Mouse (Mus musculus) thymus, adult 2 months (tissue): ENCODE measurements around the gene Mlph. TPM values are rescaled to one million over a fixed set of nuclear protein-coding genes. Genes with fewer than 3 reads are reported as not detected.

ENCODE experiments used
- DNase-seq: peaks from one replicate; pipeline ENCODE4 v3.0.0; 2021
- H3K27ac ChIP-seq: fragments of 200-500 bp; 2 replicates; pipeline ENCODE4 v1.5.1; 2012; ENCODE audit warnings: low read length, control low read depth; ENCODE audit not compliant: control insufficient read depth, insufficient read depth
- H3K27me3 ChIP-seq: fragments of 200-500 bp; 2 replicates; pipeline ENCODE4 v1.6.1; 2012; ENCODE audit warnings: mild to moderate bottlenecking, low read length, moderate library complexity, mixed read lengths; ENCODE audit not compliant: control insufficient read depth, insufficient read depth
- H3K36me3 ChIP-seq: fragments of 200-500 bp; 2 replicates; pipeline ENCODE4 v1.6.1; 2012; ENCODE audit warnings: mild to moderate bottlenecking, low read length, moderate library complexity; ENCODE audit not compliant: control insufficient read depth, insufficient read depth
- H3K4me1 ChIP-seq: fragments of 200-500 bp; replicated peaks from 2 replicates; pipeline ENCODE4 v1.6.1; 2012; ENCODE audit warnings: low read length; ENCODE audit not compliant: control insufficient read depth, insufficient read depth
- H3K4me3 ChIP-seq: fragments of 200-500 bp; 2 replicates; pipeline ENCODE4 v1.5.1; 2012; ENCODE audit warnings: mild to moderate bottlenecking, low read length, control low read depth, moderate library complexity; ENCODE audit not compliant: control insufficient read depth, insufficient read depth
- CTCF ChIP-seq: fragments of 200-500 bp; IDR thresholded peaks from 2 replicates; pipeline ENCODE4 v1.5.1; 2012; ENCODE audit warnings: mild to moderate bottlenecking, control low read depth, low read length, moderate library complexity, borderline replicate concordance; ENCODE audit not compliant: control insufficient read depth, poor library complexity, insufficient read depth; ENCODE audit errors: extremely low read depth
- POLR2A ChIP-seq: fragments of 200-500 bp; IDR thresholded peaks from 2 replicates; pipeline ENCODE4 v1.6.1; 2012; ENCODE audit warnings: mild to moderate bottlenecking, low read length, control low read depth, moderate library complexity; ENCODE audit not compliant: control insufficient read depth, poor library complexity, insufficient read depth; ENCODE audit errors: extremely low read depth
- WGBS: fragments of 180-500 bp; shearing (Covaris S2); methylation state at CpG from one replicate; pipeline ENCODE4 v1.1.7; 2018; 5-methylcytosine and 5-hydroxymethylcytosine counted together
- polyA plus RNA-seq: library from polyadenylated mRNA; depleted of rRNA; stranded (reverse); fragments of >200 nt; gene quantifications from 2 replicates; pipeline ENCODE4 v1.2.3, GENCODE M21; 2012

The Mlph gene
- polyA plus RNA-seq, 1 experiment: 2.0 TPM

DNA sequence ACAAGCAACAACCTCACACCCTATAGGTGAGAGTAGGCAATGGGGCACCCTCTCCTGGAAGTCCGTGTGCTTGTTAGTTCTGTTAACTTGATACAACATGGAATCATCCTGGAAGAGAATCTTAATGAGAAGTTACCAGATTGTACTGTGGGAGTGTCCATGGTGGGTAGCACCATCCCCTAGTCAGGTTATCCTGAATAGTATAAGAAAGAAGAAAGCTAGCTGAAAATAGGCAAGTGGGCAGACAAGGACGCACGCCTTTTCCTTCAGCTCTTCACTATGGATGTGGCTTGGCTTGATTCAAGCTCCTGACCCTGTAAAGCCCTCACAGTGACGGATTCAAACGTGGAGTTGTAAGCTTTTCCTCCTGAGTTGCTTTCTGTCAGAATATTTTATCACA lies 15.1 kb upstream of the Mlph start:
- no peak for DNase-seq
- no peak for TF ChIP-seq POLR2A
- no peak for TF ChIP-seq CTCF
- no peak overlapping the region for H3K27ac ChIP-seq
- H3K4me1 ChIP-seq: no peaks in the 10 kb centered on the region
- WGBS: 93% methylated on average over 5 of the region's 5 CpGs
- H3K27me3 ChIP-seq: no peaks in the 10 kb centered on the region
- H3K4me3 ChIP-seq: no peak overlapping the region
- H3K36me3 ChIP-seq: no peaks in the 10 kb centered on the region

DNA sequence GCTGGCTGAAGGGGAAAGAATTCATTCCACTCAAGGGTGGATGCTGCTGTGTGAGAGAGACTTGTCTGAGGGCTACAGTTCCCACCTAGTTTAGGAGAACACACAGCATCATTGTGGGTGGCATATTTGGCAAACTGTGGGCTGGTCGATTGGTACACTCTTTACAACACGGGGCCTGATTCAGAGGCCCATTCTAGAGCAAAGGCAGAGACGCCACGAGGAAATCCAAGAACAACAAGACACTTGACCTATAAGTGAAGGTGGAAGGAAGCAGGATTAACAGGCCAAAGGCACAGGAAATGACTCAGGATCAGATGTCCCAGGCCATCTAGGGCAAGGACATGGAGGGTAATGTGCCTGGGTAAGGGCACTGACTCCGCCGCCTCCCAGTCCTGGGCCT lies 14.5 kb upstream of the Mlph start:
- WGBS: 77% methylated on average over 6 of the region's 6 CpGs
- no peaks in the 10 kb centered on the region for H3K36me3 ChIP-seq
- H3K4me1 ChIP-seq: no peaks in the 10 kb centered on the region
- no peak for DNase-seq
- H3K27me3 ChIP-seq: no peaks in the 10 kb centered on the region
- TF ChIP-seq CTCF (no peak), POLR2A (no peak)
- H3K27ac ChIP-seq: no peak overlapping the region
- H3K4me3 ChIP-seq: no peak overlapping the region

DNA sequence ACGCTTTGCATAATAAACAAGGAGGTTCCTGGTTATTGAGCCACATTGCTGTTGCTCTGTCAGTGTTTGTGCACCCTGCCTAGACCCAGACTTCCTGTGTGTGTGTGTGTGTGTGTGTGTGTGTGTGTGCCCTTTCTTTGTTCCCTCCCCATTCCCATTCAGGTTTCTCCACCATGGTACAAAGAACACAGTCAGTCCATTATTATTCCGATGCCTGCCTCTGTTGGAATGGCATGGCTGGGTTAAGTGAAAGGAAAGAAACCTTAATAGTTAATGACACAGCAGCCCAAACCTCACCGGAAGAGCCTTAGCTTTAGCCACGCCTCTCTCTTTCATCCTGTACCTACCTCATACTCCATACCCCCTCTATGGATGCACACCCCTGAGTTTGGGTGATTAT lies 13.6 kb upstream of the Mlph start:
- no peaks in the 10 kb centered on the region for H3K27me3 ChIP-seq
- H3K27ac ChIP-seq: no peak overlapping the region
- 99% methylated on average over 4 of the region's 4 CpGs for WGBS
- TF ChIP-seq POLR2A: no peak
- TF ChIP-seq CTCF: no peak
- no peaks in the 10 kb centered on the region for H3K36me3 ChIP-seq
- DNase-seq: no peak
- no peak overlapping the region for H3K4me3 ChIP-seq
- H3K4me1 ChIP-seq: no peaks in the 10 kb centered on the region

DNA sequence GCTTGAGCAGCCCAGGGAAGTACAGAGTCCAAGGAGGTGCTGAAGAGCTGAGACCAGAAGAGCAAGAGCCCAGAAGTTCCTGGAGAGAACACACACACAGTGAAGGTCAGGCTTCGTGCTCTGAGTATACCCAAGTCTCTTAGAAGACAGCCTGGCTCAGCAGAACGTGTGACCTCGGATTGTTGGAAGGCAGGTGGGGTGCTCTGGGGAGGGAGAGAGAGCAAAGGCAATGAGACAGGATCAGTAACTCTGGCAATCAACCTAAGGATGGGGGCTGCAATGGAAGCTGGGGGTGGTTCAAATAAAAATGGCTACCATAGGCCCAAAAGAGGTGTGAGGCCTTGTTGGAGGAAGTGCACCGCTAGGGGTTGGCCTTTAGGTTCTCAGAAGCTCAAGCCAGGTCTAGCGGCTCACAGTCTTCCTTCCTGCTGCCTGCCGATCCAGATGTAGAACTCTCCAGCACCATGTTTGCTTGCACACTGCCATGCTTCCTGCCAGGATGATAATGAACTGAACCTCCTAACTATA lies 13.1 kb upstream of the Mlph start:
- Histone ChIP-seq H3K27ac (no peak overlapping the region), H3K27me3 (no peaks in the 10 kb centered on the region)
- 86% methylated on average over 6 of the region's 6 CpGs for WGBS

DNA sequence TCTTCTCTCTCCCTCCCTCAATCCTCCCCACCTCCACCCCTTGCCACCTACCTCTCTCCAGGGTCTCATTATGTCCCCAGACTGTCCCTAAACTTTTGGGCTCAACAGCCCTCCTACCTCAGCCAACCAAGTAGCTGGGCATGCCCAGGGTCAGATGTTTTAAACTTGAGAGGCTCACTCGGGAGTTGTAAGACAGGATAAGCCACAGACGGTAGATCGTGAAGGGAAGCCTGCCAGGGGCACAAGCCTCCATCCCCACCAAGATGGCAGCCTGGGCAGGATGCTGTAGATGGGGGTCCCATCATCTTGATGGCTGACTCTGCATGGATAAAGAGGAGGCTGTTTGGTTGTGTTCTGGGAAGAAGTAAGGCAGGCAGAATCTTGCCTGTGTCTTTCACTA lies 12.1 kb upstream of the Mlph start:
- no peaks in the 10 kb centered on the region for H3K27me3 ChIP-seq

More for the DNA sequence above, 13.1 kb upstream of the Mlph start:
- H3K4me3 ChIP-seq: no peak overlapping the region
- DNase-seq: no peak
- no peak for TF ChIP-seq CTCF
- H3K36me3 ChIP-seq: no peaks in the 10 kb centered on the region
- H3K4me1 ChIP-seq: no peaks in the 10 kb centered on the region

DNA sequence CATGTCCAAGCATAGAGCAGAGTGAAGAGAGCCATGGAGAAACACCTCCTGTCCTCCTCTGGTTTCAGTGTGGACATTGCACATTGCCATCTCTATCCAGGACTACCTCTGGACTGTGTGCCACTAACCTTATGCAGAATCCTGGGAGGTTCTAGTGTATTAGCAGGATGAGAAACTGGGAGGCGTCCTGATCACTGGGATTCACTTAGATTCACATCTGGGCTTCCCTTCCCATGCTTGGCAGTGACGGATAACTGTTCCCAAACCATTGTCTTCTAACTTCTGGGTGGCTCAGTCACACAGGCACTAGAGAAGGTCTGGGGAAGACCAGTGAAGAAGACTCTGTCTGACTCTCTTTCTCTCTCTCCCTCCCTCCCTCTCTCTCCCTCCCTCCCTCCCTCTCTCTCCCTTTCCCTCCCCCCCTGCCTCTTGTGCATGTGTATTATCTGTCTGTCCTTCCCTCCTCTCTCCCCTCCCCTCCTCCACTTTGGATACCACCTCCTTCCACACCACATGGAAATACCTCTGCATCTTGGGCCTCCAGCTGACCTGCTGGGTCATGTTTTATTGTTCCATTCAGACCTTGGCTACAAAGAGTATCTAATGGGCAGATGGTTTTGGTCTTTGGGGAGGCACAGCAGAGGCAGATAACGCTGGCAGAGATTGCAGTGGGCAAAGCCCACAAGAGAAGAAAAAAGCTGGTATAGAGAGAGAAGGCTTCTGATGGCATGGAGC lies 11.5 kb upstream of the Mlph start:
- no peak for DNase-seq
- H3K4me1 ChIP-seq: no peaks in the 10 kb centered on the region
- H3K27me3 ChIP-seq: no peaks in the 10 kb centered on the region
- H3K36me3 ChIP-seq: no peaks in the 10 kb centered on the region
- WGBS: 71% methylated on average over 3 of the region's 3 CpGs
- H3K27ac ChIP-seq: no peak overlapping the region
- no peak overlapping the region for H3K4me3 ChIP-seq
- TF ChIP-seq POLR2A (no peak), CTCF (no peak)

More for the DNA sequence above, 12.1 kb upstream of the Mlph start:
- Histone ChIP-seq H3K4me3 (no peak overlapping the region), H3K36me3 (no peaks in the 10 kb centered on the region), H3K4me1 (no peaks in the 10 kb centered on the region), H3K27ac (no peak overlapping the region)
- TF ChIP-seq CTCF (no peak), POLR2A (no peak)
- WGBS: 79% methylated on average over 3 of the region's 3 CpGs
- DNase-seq: no peak

DNA sequence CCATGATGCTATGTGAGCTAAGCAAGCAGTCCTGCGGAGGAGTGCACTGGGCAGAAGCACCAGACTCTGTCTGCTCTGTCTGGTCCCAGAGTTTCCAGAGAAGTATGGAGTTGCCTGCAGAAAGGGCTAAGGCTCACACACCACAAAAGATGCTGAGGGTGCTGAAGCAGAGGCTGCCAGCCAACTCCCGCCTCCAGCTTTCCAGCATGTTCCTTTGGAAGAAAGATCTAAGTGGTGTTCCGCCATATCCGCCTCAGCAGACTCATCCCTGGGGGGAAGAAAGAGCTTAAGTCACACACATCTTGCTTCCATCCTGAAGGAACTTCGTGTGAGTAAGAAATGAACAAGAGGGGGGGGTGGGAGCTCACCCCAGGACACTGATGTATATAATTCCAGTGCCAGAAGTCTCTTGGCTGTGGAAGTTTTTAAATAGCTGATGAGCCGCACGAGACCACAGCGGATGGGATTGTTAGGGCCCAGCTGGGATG lies 10.9 kb upstream of the Mlph start:
- 82% methylated on average over 8 of the region's 8 CpGs for WGBS
- DNase-seq: no peak
- TF ChIP-seq POLR2A: no peak
- TF ChIP-seq CTCF: no peak
- Histone ChIP-seq H3K36me3 (no peaks in the 10 kb centered on the region), H3K27ac (no peak overlapping the region), H3K27me3 (no peaks in the 10 kb centered on the region), H3K4me3 (no peak overlapping the region), H3K4me1 (no peaks in the 10 kb centered on the region)
